Mouse (Mus musculus) embryonic facial prominence, embryonic 12.5 days (tissue): ENCODE results near the gene Lnx1. TPM values are rescaled to one million over a fixed set of nuclear protein-coding genes. Genes with fewer than 3 reads are reported as not detected.

Experiments used
- ATAC-seq: fragments of 200-750 bp; cut with Nextera tagmentation; 2 replicates; pipeline ENCODE4 v1.8.0; 2017; ENCODE audit not compliant: insufficient number of reproducible peaks, insufficient read depth, low FRiP score, low TSS enrichment
- H3K27ac ChIP-seq: fragments of 300-500 bp; sonication (generic); 2 replicates; pipeline ENCODE4 v1.5.1; 2016; ENCODE audit warnings: mild to moderate bottlenecking
- H3K27me3 ChIP-seq: fragments of 300-500 bp; sonication (generic); 2 replicates; pipeline ENCODE4 v1.6.1; 2016; ENCODE audit warnings: mild to moderate bottlenecking, moderate library complexity
- H3K36me3 ChIP-seq: fragments of 300-500 bp; sonication (generic); 2 replicates; pipeline ENCODE4 v1.6.1; 2016; ENCODE audit warnings: mild to moderate bottlenecking
- H3K4me1 ChIP-seq: fragments of 300-500 bp; sonication (generic); 2 replicates; pipeline ENCODE4 v1.6.1; 2016
- H3K4me2 ChIP-seq: fragments of 300-500 bp; sonication (generic); replicated peaks from 2 replicates; pipeline ENCODE4 v1.6.1; 2016; ENCODE audit warnings: mild to moderate bottlenecking, moderate library complexity
- H3K4me3 ChIP-seq: fragments of 300-500 bp; sonication (generic); 2 replicates; pipeline ENCODE4 v1.5.1; 2016; ENCODE audit warnings: mild to moderate bottlenecking
- H3K9ac ChIP-seq: fragments of 300-500 bp; sonication (generic); 2 replicates; pipeline ENCODE4 v1.6.1; 2016; ENCODE audit warnings: mild to moderate bottlenecking, moderate library complexity
- H3K9me3 ChIP-seq: fragments of 300-500 bp; sonication (generic); 2 replicates; pipeline ENCODE4 v1.6.1; 2016; ENCODE audit warnings: mild to moderate bottlenecking, moderate library complexity
- WGBS: fragments of 180-500 bp; shearing (Covaris S2); methylation state at CpG from one replicate; pipeline ENCODE4 v1.1.7; 2016; 5-methylcytosine and 5-hydroxymethylcytosine counted together
- polyA plus RNA-seq: library from polyadenylated mRNA; unstranded; fragments of >200 nt; fragmentation: Nextera tagmentation; extraction: Ambion mirVana; gene quantifications from 2 replicates; pipeline ENCODE4 v1.2.1, GENCODE M21; 2016

Gene Lnx1
- polyA plus RNA-seq, 1 experiment from 2014 or later, result 2.0 TPM

GRCm38 (mm10) chr5:74670877-74671276 is 31.8 kb downstream of the Lnx1 start:
- Histone ChIP-seq H3K27me3 (no peaks in the 10 kb centered on the region), H3K4me2 (no peak overlapping the region), H3K9me3 (no peaks in the 10 kb centered on the region)

GRCm38 (mm10) chr5:74669925-74670324 is 32.8 kb downstream of the Lnx1 start:
- Histone ChIP-seq H3K4me3 (no peak overlapping the region), H3K27ac (no peak overlapping the region), H3K27me3 (no peaks in the 10 kb centered on the region), H3K4me2 (no peak overlapping the region), H3K9ac (no peak overlapping the region), H3K9me3 (no peaks in the 10 kb centered on the region), H3K4me1 (no peaks in the 10 kb centered on the region), H3K36me3 (no peaks in the 10 kb centered on the region)
- 79% methylated on average over 6 of the region's 6 CpGs for WGBS
- ATAC-seq, result no peak

More at GRCm38 (mm10) chr5:74670877-74671276, 31.8 kb downstream of the Lnx1 start:
- ATAC-seq, result no peak
- H3K4me1 ChIP-seq, result no peaks in the 10 kb centered on the region
- H3K9ac ChIP-seq, result no peak overlapping the region
- H3K27ac ChIP-seq, result no peak overlapping the region
- WGBS, result 76% methylated on average over 3 of the region's 3 CpGs
- no peaks in the 10 kb centered on the region for H3K36me3 ChIP-seq
- no peak overlapping the region for H3K4me3 ChIP-seq

GRCm38 (mm10) chr5:74668956-74669355 is 33.8 kb downstream of the Lnx1 start:
- 77% methylated on average over 6 of the region's 6 CpGs for WGBS
- Histone ChIP-seq H3K4me1 (no peaks in the 10 kb centered on the region), H3K9me3 (no peaks in the 10 kb centered on the region), H3K27ac (no peak overlapping the region), H3K27me3 (no peaks in the 10 kb centered on the region), H3K9ac (no peak overlapping the region), H3K4me3 (no peak overlapping the region), H3K4me2 (no peak overlapping the region), H3K36me3 (no peaks in the 10 kb centered on the region)
- ATAC-seq, result no peak

GRCm38 (mm10) chr5:74662618-74663017 is 40.1 kb downstream of the Lnx1 start:
- Histone ChIP-seq H3K4me2 (no peak overlapping the region), H3K36me3 (no peaks in the 10 kb centered on the region), H3K9ac (no peak overlapping the region), H3K9me3 (no peaks in the 10 kb centered on the region), H3K27ac (no peak overlapping the region), H3K4me3 (no peak overlapping the region), H3K27me3 (no peaks in the 10 kb centered on the region), H3K4me1 (peaks cover 7% of the 10 kb centered on the region; the same call in 1 of the 2 replicates)
- WGBS, result 50% methylated on average over 1 of the region's 1 CpGs
- no peak for ATAC-seq

GRCm38 (mm10) chr5:74661734-74662560 is 40.8 kb downstream of the Lnx1 start:
- ATAC-seq, result no peak
- 64% methylated on average over 4 of the region's 4 CpGs for WGBS
- H3K27ac ChIP-seq, result no peak overlapping the region

GRCm38 (mm10) chr5:74659856-74660255 is 42.9 kb downstream of the Lnx1 start:
- WGBS, result 48% methylated on average over 4 of the region's 4 CpGs
- ATAC-seq, result no peak
- Histone ChIP-seq H3K27me3 (no peaks in the 10 kb centered on the region), H3K4me3 (no peak overlapping the region), H3K9me3 (no peaks in the 10 kb centered on the region), H3K27ac (no peak overlapping the region), H3K4me1 (peaks cover 7% of the 10 kb centered on the region; the same call in 1 of the 2 replicates), H3K9ac (no peak overlapping the region), H3K4me2 (no peak overlapping the region), H3K36me3 (no peaks in the 10 kb centered on the region)

More at GRCm38 (mm10) chr5:74661734-74662560, 40.8 kb downstream of the Lnx1 start:
- peaks cover 7% of the 10 kb centered on the region; the same call in 1 of the 2 replicates for H3K4me1 ChIP-seq
- no peak overlapping the region for H3K9ac ChIP-seq
- no peak overlapping the region for H3K4me3 ChIP-seq
- H3K36me3 ChIP-seq, result no peaks in the 10 kb centered on the region
- no peaks in the 10 kb centered on the region for H3K9me3 ChIP-seq
- H3K4me2 ChIP-seq, result no peak overlapping the region
- no peaks in the 10 kb centered on the region for H3K27me3 ChIP-seq

GRCm38 (mm10) chr5:74659281-74659680 is 43.4 kb downstream of the Lnx1 start:
- Histone ChIP-seq H3K27ac (no peak overlapping the region), H3K27me3 (no peaks in the 10 kb centered on the region), H3K9me3 (no peaks in the 10 kb centered on the region), H3K4me3 (no peak overlapping the region), H3K4me2 (no peak overlapping the region), H3K4me1 (peaks cover 7% of the 10 kb centered on the region; the same call in 1 of the 2 replicates), H3K9ac (no peak overlapping the region), H3K36me3 (no peaks in the 10 kb centered on the region)
- WGBS, result 90% methylated on average over 5 of the region's 5 CpGs
- ATAC-seq, result no peak

GRCm38 (mm10) chr5:74657930-74658329 is 44.8 kb downstream of the Lnx1 start:
- Histone ChIP-seq H3K9ac (no peak overlapping the region), H3K36me3 (no peaks in the 10 kb centered on the region), H3K9me3 (no peaks in the 10 kb centered on the region), H3K4me2 (no peak overlapping the region), H3K4me1 (peaks cover 7% of the 10 kb centered on the region; the same call in 1 of the 2 replicates), H3K27ac (no peak overlapping the region), H3K27me3 (no peaks in the 10 kb centered on the region), H3K4me3 (no peak overlapping the region)
- no peak for ATAC-seq
- 59% methylated on average over 6 of the region's 6 CpGs for WGBS

- Histone ChIP-seq H3K9me3 (no peaks in the 10 kb centered on the region), H3K36me3 (no peaks in the 10 kb centered on the region), H3K4me2 (no peak overlapping the region), H3K9ac (no peak overlapping the region), H3K27ac (no peak overlapping the region), H3K4me1 (peaks cover 7% of the 10 kb centered on the region; the same call in 1 of the 2 replicates), H3K4me3 (no peak overlapping the region), H3K27me3 (no peaks in the 10 kb centered on the region)
- no peak for ATAC-seq
- 84% methylated on average over 5 of the region's 5 CpGs for WGBS
Measured at GRCm38 (mm10) chr5:74656410-74656809, 46.3 kb downstream of the Lnx1 start.

GRCm38 (mm10) chr5:74654527-74654926 is 48.2 kb downstream of the Lnx1 start:
- H3K4me3 ChIP-seq, result no peak overlapping the region
- no peak overlapping the region for H3K4me2 ChIP-seq
- no peaks in the 10 kb centered on the region for H3K27me3 ChIP-seq
- H3K36me3 ChIP-seq, result no peaks in the 10 kb centered on the region
- H3K9me3 ChIP-seq, result no peaks in the 10 kb centered on the region
- H3K9ac ChIP-seq, result no peak overlapping the region
- no peak for ATAC-seq
- no peak overlapping the region for H3K27ac ChIP-seq
- WGBS, result 76% methylated on average over 6 of the region's 6 CpGs
- no peaks in the 10 kb centered on the region for H3K4me1 ChIP-seq

GRCm38 (mm10) chr5:74653766-74654165 is 48.9 kb downstream of the Lnx1 start:
- Histone ChIP-seq H3K36me3 (no peaks in the 10 kb centered on the region), H3K9ac (no peak overlapping the region), H3K4me1 (no peaks in the 10 kb centered on the region), H3K27me3 (no peaks in the 10 kb centered on the region), H3K4me2 (no peak overlapping the region), H3K9me3 (no peaks in the 10 kb centered on the region), H3K4me3 (no peak overlapping the region), H3K27ac (no peak overlapping the region)
- WGBS, result 90% methylated on average over 10 of the region's 10 CpGs
- ATAC-seq, result no peak

GRCm38 (mm10) chr5:74649122-74649521 is 53.6 kb downstream of the Lnx1 start:
- no peak overlapping the region for H3K4me3 ChIP-seq
- H3K9ac ChIP-seq, result no peak overlapping the region
- no peaks in the 10 kb centered on the region for H3K36me3 ChIP-seq
- no peak for ATAC-seq
- no peak overlapping the region for H3K27ac ChIP-seq
- WGBS, result 96% methylated on average over 1 of the region's 1 CpGs
- H3K9me3 ChIP-seq, result no peaks in the 10 kb centered on the region
- H3K4me2 ChIP-seq, result no peak overlapping the region
- no peaks in the 10 kb centered on the region for H3K27me3 ChIP-seq
- H3K4me1 ChIP-seq, result peaks cover 10% of the 10 kb centered on the region; the same call in 1 of the 2 replicates
